Mouse (Mus musculus) heart, adult 2 months (tissue): ENCODE results near the gene Cd70. TPM values are rescaled to one million over a fixed set of nuclear protein-coding genes. Genes with fewer than 3 reads are reported as not detected.
A peak's percentile ranks its signal among the peaks of the same experiment; 100 is the strongest.

Source experiments
- DNase-seq, 2 experiments: peaks; one replicate each; pipeline ENCODE4 v3.0.0; 2021
- H3K27ac ChIP-seq: fragments of 200-600 bp; 2 replicates; pipeline ENCODE4 v1.8.1; 2022
- H3K27me3 ChIP-seq: fragments of 200-500 bp; 2 replicates; pipeline ENCODE4 v1.6.1; 2012; ENCODE audit warnings: mild to moderate bottlenecking, low read length, inconsistent platforms, mixed read lengths; ENCODE audit not compliant: control insufficient read depth, insufficient read depth
- H3K36me3 ChIP-seq: fragments of 200-500 bp; 2 replicates; pipeline ENCODE4 v1.6.1; 2012; ENCODE audit warnings: low read length, inconsistent platforms; ENCODE audit not compliant: control insufficient read depth, insufficient read depth
- H3K4me1 ChIP-seq: fragments of 200-500 bp; 2 replicates; pipeline ENCODE4 v1.6.1; 2011; ENCODE audit warnings: low read length; ENCODE audit not compliant: control insufficient read depth, insufficient read depth
- H3K4me3 ChIP-seq: fragments of 200-600 bp; 2 replicates; pipeline ENCODE4 v1.8.1; 2022
- H3K79me2 ChIP-seq: fragments of 200-500 bp; replicated peaks from 2 replicates; pipeline ENCODE4 v1.6.1; 2012; ENCODE audit warnings: mild to moderate bottlenecking, inconsistent platforms, low read length, moderate library complexity, mixed read lengths; ENCODE audit not compliant: control insufficient read depth, insufficient read depth
- H3K9ac ChIP-seq: fragments of 200-500 bp; 2 replicates; pipeline ENCODE4 v1.6.1; 2012; ENCODE audit warnings: low read depth, mild to moderate bottlenecking, control low read depth, inconsistent platforms, low read length, mixed read lengths
- CTCF ChIP-seq: fragments of 200-600 bp; IDR thresholded peaks from 2 replicates; pipeline ENCODE4 v1.8.1; 2022; ENCODE audit warnings: antibody characterized with exemption, mild to moderate bottlenecking, moderate library complexity
- EP300 ChIP-seq: fragments of 200-500 bp; IDR thresholded peaks from 2 replicates; pipeline ENCODE4 v1.6.1; 2011; ENCODE audit warnings: low read depth, low read length, control low read depth; ENCODE audit not compliant: insufficient read depth
- POLR2A ChIP-seq: fragments of 200-500 bp; IDR thresholded peaks from 2 replicates; pipeline ENCODE4 v1.6.1; 2011; ENCODE audit warnings: mild to moderate bottlenecking, low read depth, low read length, control low read depth; ENCODE audit not compliant: insufficient read depth
- WGBS: fragments of 180-500 bp; shearing (Covaris S2); methylation state at CpG from one replicate; pipeline ENCODE4 v1.1.7; 2018; 5-methylcytosine and 5-hydroxymethylcytosine counted together
- intact Hi-C: fragments of 180-260 bp; cut with DNase I; formaldehyde crosslinking; loops from one replicate; pipeline ENCODE4 v1.15.1; 2025
- polyA plus RNA-seq: library from polyadenylated mRNA; depleted of rRNA; stranded (reverse); fragments of >200 nt; gene quantifications from 2 replicates; pipeline ENCODE4 v1.2.3, GENCODE M21; 2012; rRNA removed
- total RNA-seq, 2 experiments: library from RNA; stranded (reverse); gene quantifications; 2 replicates each; pipeline ENCODE4 v1.2.3; 2021

Gene Cd70
- total and polyA plus RNA-seq, 3 experiments: not detected

- intact Hi-C loops: no loop called here
- H3K27ac ChIP-seq: no peak overlapping the region
- no peaks in the 10 kb centered on the region for H3K27me3 ChIP-seq
- no peak overlapping the region for H3K9ac ChIP-seq
- WGBS: 59% methylated on average over 5 of the region's 5 CpGs
- no peaks in the 10 kb centered on the region for H3K79me2 ChIP-seq
- no peaks in the 10 kb centered on the region for H3K4me1 ChIP-seq
- no peak for DNase-seq
- no peak overlapping the region for H3K4me3 ChIP-seq
- TF ChIP-seq POLR2A (no peak), EP300 (no peak), CTCF (no peak)
- H3K36me3 ChIP-seq: no peaks in the 10 kb centered on the region
Measured at GRCm38 (mm10) chr17:57098321-57098720, 51.3 kb downstream of the Cd70 start.

- TF ChIP-seq POLR2A: no peak
- TF ChIP-seq CTCF: peak; percentile 94
- TF ChIP-seq EP300: 0 out of 2 replicates have a peak, but pooled peaks have one; percentile 28
- Histone ChIP-seq H3K4me1 (no peaks in the 10 kb centered on the region), H3K36me3 (no peaks in the 10 kb centered on the region), H3K79me2 (no peaks in the 10 kb centered on the region), H3K4me3 (peak overlapping the region; percentile 14; the same call in 1 of the 2 replicates), H3K27me3 (no peaks in the 10 kb centered on the region), H3K27ac (no peak overlapping the region), H3K9ac (no peak overlapping the region)
- peak; percentile 83 to 90 for DNase-seq
- intact Hi-C loops: loop anchor here (1.0 to 2.0 kb wide), 4 partner anchors 71 to 238 kb away; partner anchors contain the start of gene Alkbh7
- WGBS: 2% methylated on average over 11 of the region's 11 CpGs
Measured at GRCm38 (mm10) chr17:57096623-57096920, 53.0 kb downstream of the Cd70 start.

Other genes starting within 250 kb of the Cd70 start
- 10 to 100 TPM; 25.3 to 27.2 TPM for gene Mllt1, start 214.4 kb downstream of the Cd70 start, total RNA-seq
- 27.2 and 31.4 TPM in 2 replicates for gene Mllt1, start 214.4 kb downstream of the Cd70 start, polyA plus RNA-seq
- not detected for gene Acer1, start 167.7 kb downstream of the Cd70 start, total RNA-seq
- gene Acer1, start 167.7 kb downstream of the Cd70 start, polyA plus RNA-seq: not detected in 2 replicates
- gene Clpp, start 159.5 kb downstream of the Cd70 start, total RNA-seq: 10 to 100 TPM; 72.1 to 84.9 TPM
- 150 and 155 TPM in 2 replicates for gene Clpp, start 159.5 kb downstream of the Cd70 start, polyA plus RNA-seq
- 10 to 100 TPM; 65.3 to 72.8 TPM for gene Alkbh7, start 152.4 kb downstream of the Cd70 start, total RNA-seq
- gene Alkbh7, start 152.4 kb downstream of the Cd70 start, polyA plus RNA-seq: 74.5 and 90.8 TPM in 2 replicates
- not detected for gene Pspn, start 149.8 kb downstream of the Cd70 start, total RNA-seq
- not detected in 2 replicates for gene Pspn, start 149.8 kb downstream of the Cd70 start, polyA plus RNA-seq
- 10 to 100 TPM; 20.7 TPM for gene Gtf2f1, start 138.5 kb downstream of the Cd70 start, total RNA-seq
- gene Gtf2f1, start 138.5 kb downstream of the Cd70 start, polyA plus RNA-seq: 12.3 and 14.3 TPM in 2 replicates
- under 1 TPM in 1 of 2 experiments, not detected in 1; 0.18 TPM for gene Gm17949, start 138.3 kb downstream of the Cd70 start, total RNA-seq
- not detected in 2 replicates for gene Gm17949, start 138.3 kb downstream of the Cd70 start, polyA plus RNA-seq
- gene Khsrp, start 118.3 kb downstream of the Cd70 start, total RNA-seq: 10 to 100 TPM; 42.6 to 44.5 TPM
- gene Khsrp, start 118.3 kb downstream of the Cd70 start, polyA plus RNA-seq: 35.7 and 36.5 TPM in 2 replicates
- gene Slc25a41, start 108.1 kb downstream of the Cd70 start, total RNA-seq: not detected
- 0.18 TPM in 1 of 2 replicates, not detected in the other for gene Slc25a41, start 108.1 kb downstream of the Cd70 start, polyA plus RNA-seq
- gene Crb3, start 90.7 kb downstream of the Cd70 start, total RNA-seq: not detected
- gene Crb3, start 90.7 kb downstream of the Cd70 start, polyA plus RNA-seq: 0.26 and 1.2 TPM in 2 replicates
- gene Slc25a23, start 89.9 kb downstream of the Cd70 start, total RNA-seq: 10 to 100 TPM; 63.5 to 70.9 TPM
- gene Slc25a23, start 89.9 kb downstream of the Cd70 start, polyA plus RNA-seq: 67.5 and 72.4 TPM in 2 replicates
- gene Dennd1c, start 71.3 kb downstream of the Cd70 start, total RNA-seq: 1 to 10 TPM; 1.1 to 2.0 TPM
- 5.1 and 6.0 TPM in 2 replicates for gene Dennd1c, start 71.3 kb downstream of the Cd70 start, polyA plus RNA-seq
- gene Tubb4a, start 62.0 kb downstream of the Cd70 start, total RNA-seq: 1 to 10 TPM; 1.5 to 2.7 TPM
- gene Tubb4a, start 62.0 kb downstream of the Cd70 start, polyA plus RNA-seq: 4.0 and 6.1 TPM in 2 replicates
- gene Tnfsf9, start 44.5 kb downstream of the Cd70 start, total RNA-seq: under 1 TPM; 0.26 to 0.80 TPM
- 0.67 and 1.2 TPM in 2 replicates for gene Tnfsf9, start 44.5 kb downstream of the Cd70 start, polyA plus RNA-seq
- gene Tnfsf14, start 44.4 kb upstream of the Cd70 start, total RNA-seq: under 1 TPM; 0.11 to 0.13 TPM
- gene Tnfsf14, start 44.4 kb upstream of the Cd70 start, polyA plus RNA-seq: 0.18 TPM in 2 replicates
- 10 to 100 TPM; 91.5 to 91.6 TPM for gene C3, start 78.4 kb upstream of the Cd70 start, total RNA-seq
- 119 and 160 TPM in 2 replicates for gene C3, start 78.4 kb upstream of the Cd70 start, polyA plus RNA-seq
- 10 to 100 TPM; 27.8 to 32.7 TPM for gene Gpr108, start 98.7 kb upstream of the Cd70 start, total RNA-seq
- 37.9 and 48.3 TPM in 2 replicates for gene Gpr108, start 98.7 kb upstream of the Cd70 start, polyA plus RNA-seq
- 100 to 1,000 TPM; 107 to 128 TPM for gene Trip10, start 99.7 kb upstream of the Cd70 start, total RNA-seq
- gene Trip10, start 99.7 kb upstream of the Cd70 start, polyA plus RNA-seq: 69.0 and 83.2 TPM in 2 replicates
- gene Vav1, start 129.3 kb upstream of the Cd70 start, total RNA-seq: 1 to 10 TPM; 1.9 to 2.2 TPM
- gene Vav1, start 129.3 kb upstream of the Cd70 start, polyA plus RNA-seq: 1.8 and 2.0 TPM in 2 replicates
- 10 to 100 TPM in 1 of 2 experiments, 1 to 10 TPM in 1; 8.6 to 12.6 TPM for gene Adgre1, start 208.9 kb upstream of the Cd70 start, total RNA-seq
- gene Adgre1, start 208.9 kb upstream of the Cd70 start, polyA plus RNA-seq: 7.9 and 11.0 TPM in 2 replicates